Mouse (Mus musculus) embryonic fibroblast, embryonic 13.5 days (primary cell): ENCODE data around the gene Zbtb12.

Experiments
- CTCF ChIP-seq: IDR thresholded peaks from 2 replicates; pipeline ENCODE4 v1.5.1; 2011; ENCODE audit warnings: mild to moderate bottlenecking, control low read depth, low read length, moderate library complexity, borderline replicate concordance; ENCODE audit not compliant: insufficient read depth
- POLR2A ChIP-seq: IDR thresholded peaks from 2 replicates; pipeline ENCODE4 v1.6.1; 2011; ENCODE audit warnings: low read depth, mild to moderate bottlenecking, control low read depth, low read length, moderate library complexity

DNA sequence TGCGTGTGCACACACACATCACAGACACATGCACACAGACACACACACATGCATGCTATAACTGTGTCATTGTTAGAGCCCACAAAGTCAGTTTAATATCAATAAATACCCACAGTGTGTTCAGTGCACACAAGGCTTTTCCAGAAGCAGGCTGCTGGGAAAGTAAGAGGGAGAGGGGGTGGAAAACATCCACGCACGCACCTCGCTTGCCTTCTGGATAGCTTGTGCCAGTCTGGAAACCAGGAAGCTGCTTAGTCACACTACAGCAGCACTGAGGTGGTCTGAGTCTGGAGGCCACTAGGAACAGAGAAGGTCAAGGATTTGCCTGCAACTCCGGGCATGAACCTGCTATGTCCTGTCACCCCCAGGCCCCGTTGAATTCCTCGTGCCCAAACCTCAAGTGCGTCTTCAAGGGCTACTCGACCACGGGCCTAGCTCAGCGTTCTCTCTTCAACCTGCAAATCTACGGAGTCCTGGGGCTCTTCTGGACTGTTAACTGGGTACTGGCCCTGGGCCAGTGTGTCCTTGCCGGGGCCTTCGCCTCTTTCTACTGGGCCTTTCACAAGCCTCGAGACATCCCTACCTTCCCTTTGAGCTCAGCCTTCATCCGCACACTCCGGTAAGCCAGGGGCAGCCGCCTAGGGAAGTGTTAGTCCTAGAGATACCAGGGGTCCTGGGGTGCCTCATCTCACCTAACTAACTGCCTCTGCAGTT is 48.2 kb downstream of the Zbtb12 start:
- TF ChIP-seq CTCF: no peak
- no peak for TF ChIP-seq POLR2A
